Mouse (Mus musculus): ENCODE results near the gene Lrguk. TPM values are rescaled to one million over a fixed set of nuclear protein-coding genes. Genes with fewer than 3 reads are reported as not detected.

The Lrguk gene
- total and polyA plus RNA-seq, 3 experiments = 0.09 to 0.18 (median 0.10) TPM

DNA sequence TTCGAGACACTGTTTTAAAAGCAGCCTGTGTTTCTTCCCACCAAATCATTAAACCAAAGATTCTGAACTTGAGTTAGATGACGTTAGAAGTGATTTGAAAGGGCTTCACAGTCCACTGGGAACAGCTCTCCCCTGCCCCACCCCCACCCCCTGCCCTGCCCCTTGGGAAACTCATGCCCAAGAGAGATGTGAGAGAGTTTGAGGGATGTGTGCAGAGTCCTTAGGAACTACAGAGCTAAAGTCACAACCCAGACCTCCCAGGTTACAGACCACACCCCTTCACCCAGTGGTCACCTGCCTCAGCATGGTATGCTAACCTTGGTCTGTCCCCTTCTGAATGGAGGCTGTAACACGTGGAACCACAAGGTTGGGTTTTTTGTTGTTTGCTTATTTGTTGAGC, 62.3 kb downstream of the Lrguk start:
- Histone ChIP-seq H3K27me3 (ENCODE audit: control insufficient read depth, insufficient read depth, low read length) (no peaks in the 10 kb centered on the region), H3K9ac (ENCODE audit: low read depth, low read length) (no peak overlapping the region), H3K36me3 (ENCODE audit: control insufficient read depth, insufficient read depth, low read length) (no peaks in the 10 kb centered on the region), H3K4me1 (ENCODE audit: control insufficient read depth, insufficient read depth, low read length) (no peaks in the 10 kb centered on the region), H3K4me3 (no peak overlapping the region), H3K79me2 (replicated peaks; ENCODE audit: control insufficient read depth, insufficient read depth, low read length) (no peaks in the 10 kb centered on the region), H3K27ac (no peak overlapping the region)
- TF ChIP-seq POLR2A (IDR thresholded peaks at IDR 0.05; ENCODE audit: insufficient read depth, low read depth, low read length) = no peak
- no peak for TF ChIP-seq CTCF (IDR thresholded peaks at IDR 0.05)
- no peak for TF ChIP-seq EP300 (IDR thresholded peaks at IDR 0.05; ENCODE audit: insufficient read depth, low read depth, low read length)
- DNase-seq = no peak
- 71% methylated on average over 3 of the region's 3 CpGs for WGBS
- intact Hi-C loops (cut with DNase I) = no loop called here

DNA sequence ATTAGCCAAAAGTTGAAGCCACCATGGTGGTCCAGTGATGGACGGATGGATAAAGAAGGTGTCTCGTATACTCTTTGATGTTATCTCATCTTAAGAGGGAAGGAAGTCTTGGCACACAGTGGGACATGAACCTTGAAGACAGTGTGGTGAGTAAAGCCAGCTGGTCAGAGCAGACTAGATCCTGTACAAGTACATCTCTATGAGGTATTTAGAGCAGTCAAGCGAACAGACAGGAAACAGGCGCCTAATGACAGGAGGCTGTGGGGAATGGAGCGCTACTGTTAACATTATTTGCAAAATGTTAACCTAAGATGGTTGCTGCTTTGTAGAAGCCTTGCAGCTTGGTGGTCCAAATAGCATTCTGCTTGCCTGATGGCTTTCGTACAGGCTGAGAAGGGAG, 67.0 kb downstream of the Lrguk start:
- Histone ChIP-seq H3K36me3 (ENCODE audit: control insufficient read depth, insufficient read depth, low read length) (no peaks in the 10 kb centered on the region), H3K9ac (ENCODE audit: low read depth, low read length) (no peak overlapping the region), H3K4me3 (no peak overlapping the region), H3K27ac (no peak overlapping the region), H3K79me2 (replicated peaks; ENCODE audit: control insufficient read depth, insufficient read depth, low read length) (no peaks in the 10 kb centered on the region), H3K4me1 (ENCODE audit: control insufficient read depth, insufficient read depth, low read length) (no peaks in the 10 kb centered on the region), H3K27me3 (ENCODE audit: control insufficient read depth, insufficient read depth, low read length) (no peaks in the 10 kb centered on the region)
- 72% methylated on average over 6 of the region's 6 CpGs for WGBS
- TF ChIP-seq POLR2A (IDR thresholded peaks at IDR 0.05; ENCODE audit: insufficient read depth, low read depth, low read length) (no peak), CTCF (IDR thresholded peaks at IDR 0.05) (no peak), EP300 (IDR thresholded peaks at IDR 0.05; ENCODE audit: insufficient read depth, low read depth, low read length) (no peak)
- intact Hi-C loops (cut with DNase I) = no loop called here
- DNase-seq = no peak

DNA sequence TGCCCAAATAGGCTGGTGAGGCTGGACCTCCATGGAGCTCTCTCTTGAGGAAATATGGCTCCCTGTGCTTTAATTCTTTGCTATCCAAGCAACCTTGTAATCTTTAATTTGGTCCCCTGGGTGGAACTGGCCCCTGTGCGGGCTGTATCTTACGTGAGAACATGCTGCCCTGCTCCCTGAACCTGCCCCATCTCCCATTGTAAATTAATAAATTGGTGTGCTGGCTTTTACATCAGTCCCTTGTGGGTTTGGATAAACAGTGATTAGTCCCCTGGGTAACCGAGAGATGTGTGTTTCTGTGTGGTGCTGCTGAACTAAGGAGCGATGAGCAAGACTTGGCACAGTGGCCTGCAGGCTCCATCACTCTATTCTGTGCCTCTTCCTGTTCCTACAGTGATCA, 67.7 kb downstream of the Lrguk start:
- DNase-seq = no peak
- no peak overlapping the region for H3K9ac ChIP-seq (ENCODE audit: low read depth, low read length)
- intact Hi-C loops (cut with DNase I) = no loop called here
- H3K36me3 ChIP-seq (ENCODE audit: control insufficient read depth, insufficient read depth, low read length) = no peaks in the 10 kb centered on the region
- TF ChIP-seq POLR2A (IDR thresholded peaks at IDR 0.05; ENCODE audit: insufficient read depth, low read depth, low read length) (no peak), EP300 (IDR thresholded peaks at IDR 0.05; ENCODE audit: insufficient read depth, low read depth, low read length) (no peak), CTCF (IDR thresholded peaks at IDR 0.05) (no peak)
- H3K79me2 ChIP-seq (replicated peaks; ENCODE audit: control insufficient read depth, insufficient read depth, low read length) = no peaks in the 10 kb centered on the region
- H3K4me3 ChIP-seq = no peak overlapping the region
- no peaks in the 10 kb centered on the region for H3K4me1 ChIP-seq (ENCODE audit: control insufficient read depth, insufficient read depth, low read length)
- H3K27ac ChIP-seq = no peak overlapping the region
- WGBS = 79% methylated on average over 4 of the region's 4 CpGs
- no peaks in the 10 kb centered on the region for H3K27me3 ChIP-seq (ENCODE audit: control insufficient read depth, insufficient read depth, low read length)

DNA sequence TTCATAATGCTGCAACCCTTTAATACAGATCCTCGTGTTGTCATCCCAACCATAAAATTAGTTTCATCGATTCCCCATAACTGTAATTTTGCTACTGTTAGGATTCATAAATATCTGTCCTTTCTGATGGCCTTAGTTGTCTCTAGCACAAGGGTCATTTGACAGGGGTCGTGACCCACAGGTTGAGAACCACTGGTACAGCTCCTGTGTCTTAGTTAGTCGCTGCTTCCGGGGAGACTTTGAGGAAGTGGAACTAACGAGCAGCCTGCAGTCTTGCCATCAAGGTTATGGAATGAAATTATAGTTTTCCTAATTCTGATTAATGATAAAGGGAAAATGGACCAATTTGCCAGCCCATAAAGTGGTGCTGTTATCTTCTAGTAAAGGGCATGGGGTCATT, 70.5 kb downstream of the Lrguk start:
- no peaks in the 10 kb centered on the region for H3K4me1 ChIP-seq (ENCODE audit: control insufficient read depth, insufficient read depth, low read length)
- intact Hi-C loops (cut with DNase I) = no loop called here
- WGBS = 84% methylated on average over 6 of the region's 6 CpGs
- DNase-seq = no peak
- H3K9ac ChIP-seq (ENCODE audit: low read depth, low read length) = no peak overlapping the region
- no peak overlapping the region for H3K27ac ChIP-seq
- H3K79me2 ChIP-seq (replicated peaks; ENCODE audit: control insufficient read depth, insufficient read depth, low read length) = no peaks in the 10 kb centered on the region
- H3K27me3 ChIP-seq (ENCODE audit: control insufficient read depth, insufficient read depth, low read length) = no peaks in the 10 kb centered on the region
- H3K36me3 ChIP-seq (ENCODE audit: control insufficient read depth, insufficient read depth, low read length) = no peaks in the 10 kb centered on the region
- no peak overlapping the region for H3K4me3 ChIP-seq
- no peak for TF ChIP-seq EP300 (IDR thresholded peaks at IDR 0.05; ENCODE audit: insufficient read depth, low read depth, low read length)
- no peak for TF ChIP-seq POLR2A (IDR thresholded peaks at IDR 0.05; ENCODE audit: insufficient read depth, low read depth, low read length)
- no peak for TF ChIP-seq CTCF (IDR thresholded peaks at IDR 0.05)

DNA sequence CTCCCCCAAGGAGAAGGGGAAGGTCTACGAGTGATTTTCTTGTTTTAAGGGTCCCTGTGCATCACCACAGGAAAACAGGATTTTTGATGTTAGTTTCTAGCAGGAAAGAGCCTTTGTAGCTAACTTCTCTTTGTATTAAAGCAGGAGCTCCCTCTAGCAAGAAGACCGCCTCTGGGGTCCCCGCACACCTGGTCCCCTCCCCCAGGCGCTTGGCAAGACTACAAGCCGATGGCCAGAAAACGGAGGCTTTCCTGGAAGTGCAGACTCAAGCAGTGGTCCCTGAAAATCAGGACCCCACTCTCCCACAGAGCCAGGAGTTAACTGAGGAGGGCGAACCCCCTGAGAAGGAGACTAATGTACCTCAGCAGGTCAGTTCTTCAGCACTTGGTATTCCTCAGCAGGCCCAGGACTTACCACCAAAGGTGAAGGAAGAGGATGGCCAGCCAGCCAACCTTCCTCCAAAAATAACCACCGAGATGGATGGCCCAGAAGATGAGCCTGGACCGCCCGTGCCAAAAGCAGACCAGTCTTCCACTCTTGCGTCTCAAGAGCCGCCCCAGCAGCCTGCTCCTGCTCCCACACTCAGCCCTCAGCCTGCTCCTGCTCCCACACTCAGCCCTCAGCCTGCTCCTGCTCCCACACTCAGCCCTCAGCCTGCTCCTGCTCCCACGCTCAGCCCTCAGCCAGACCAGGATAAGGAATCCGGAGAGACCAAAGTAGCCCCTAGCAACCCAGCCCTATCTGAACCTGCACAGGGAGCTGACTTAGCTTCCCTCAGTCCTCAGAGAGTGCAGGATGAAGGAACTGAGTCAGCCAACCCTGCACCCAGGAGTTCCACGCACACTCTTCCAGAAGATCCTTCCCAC, 72.5 kb downstream of the Lrguk start:
- Histone ChIP-seq H3K9ac (ENCODE audit: low read depth, low read length) (no peak overlapping the region), H3K4me1 (ENCODE audit: control insufficient read depth, insufficient read depth, low read length) (no peaks in the 10 kb centered on the region), H3K79me2 (replicated peaks; ENCODE audit: control insufficient read depth, insufficient read depth, low read length) (no peaks in the 10 kb centered on the region), H3K27me3 (ENCODE audit: control insufficient read depth, insufficient read depth, low read length) (no peaks in the 10 kb centered on the region), H3K27ac (no peak overlapping the region), H3K36me3 (ENCODE audit: control insufficient read depth, insufficient read depth, low read length) (no peaks in the 10 kb centered on the region), H3K4me3 (no peak overlapping the region)
- intact Hi-C loops (cut with DNase I) = no loop called here
- DNase-seq = no peak
- WGBS = 72% methylated on average over 15 of the region's 15 CpGs
- TF ChIP-seq EP300 (IDR thresholded peaks at IDR 0.05; ENCODE audit: insufficient read depth, low read depth, low read length) (no peak), POLR2A (IDR thresholded peaks at IDR 0.05; ENCODE audit: insufficient read depth, low read depth, low read length) (no peak), CTCF (IDR thresholded peaks at IDR 0.05) (no peak)

DNA sequence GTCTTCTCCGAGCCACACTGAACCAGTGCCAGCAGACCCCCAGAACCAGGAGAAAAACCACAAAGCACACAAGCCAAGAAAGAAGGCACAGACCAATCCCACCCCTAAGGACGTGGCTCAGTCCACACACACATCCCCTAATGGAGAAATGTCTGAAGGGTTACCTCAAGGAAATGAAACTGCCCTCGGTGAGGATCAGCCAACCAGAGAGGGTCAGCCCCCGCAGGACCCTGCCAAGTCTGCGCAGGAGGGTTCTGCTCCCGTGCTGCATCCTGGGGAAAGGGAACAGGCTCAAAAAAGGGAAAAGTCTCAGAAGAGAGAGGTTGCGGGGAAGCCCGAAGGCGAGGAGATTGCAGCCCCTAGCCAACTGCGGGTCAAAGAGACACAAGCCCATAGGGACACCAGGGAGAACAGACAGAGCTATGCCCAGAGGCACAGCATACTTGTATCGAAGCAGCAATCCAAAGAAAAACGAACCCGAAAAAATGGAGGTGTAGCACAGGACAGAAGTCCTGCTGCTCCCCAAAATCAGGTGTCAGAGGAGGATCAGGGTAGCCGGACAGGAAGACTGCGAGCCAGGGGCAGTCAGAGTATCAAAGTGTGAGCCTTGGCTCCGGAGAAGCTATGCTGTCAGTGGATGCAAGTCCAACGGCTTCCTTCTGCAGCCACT, 74.1 kb downstream of the Lrguk start:
- intact Hi-C loops (cut with DNase I) = no loop called here
- no peak for DNase-seq
- WGBS = 81% methylated on average over 17 of the region's 17 CpGs

More for the DNA sequence above, 74.1 kb downstream of the Lrguk start:
- no peak overlapping the region for H3K9ac ChIP-seq (ENCODE audit: low read depth, low read length)
- H3K4me3 ChIP-seq = no peak overlapping the region
- H3K4me1 ChIP-seq (ENCODE audit: control insufficient read depth, insufficient read depth, low read length) = no peaks in the 10 kb centered on the region
- H3K79me2 ChIP-seq (replicated peaks; ENCODE audit: control insufficient read depth, insufficient read depth, low read length) = no peaks in the 10 kb centered on the region
- no peaks in the 10 kb centered on the region for H3K27me3 ChIP-seq (ENCODE audit: control insufficient read depth, insufficient read depth, low read length)
- no peaks in the 10 kb centered on the region for H3K36me3 ChIP-seq (ENCODE audit: control insufficient read depth, insufficient read depth, low read length)
- TF ChIP-seq POLR2A (IDR thresholded peaks at IDR 0.05; ENCODE audit: insufficient read depth, low read depth, low read length) (no peak), EP300 (IDR thresholded peaks at IDR 0.05; ENCODE audit: insufficient read depth, low read depth, low read length) (no peak), CTCF (IDR thresholded peaks at IDR 0.05) (no peak)
- H3K27ac ChIP-seq = no peak overlapping the region
